Mouse (Mus musculus) embryo, embryonic 9.5 days (tissue): ENCODE measurements at regions not wholly inside any gene's neighbourhood (a gene's known extent, or its start where the extent isn't known, plus 50 kb on each side); places are given as distances from the start of the nearest gene placed in this dataset.

Source experiments
- DNase-seq: peaks from one replicate; pipeline ENCODE4 v3.0.0-alpha.2; 2017; ENCODE audit errors: extremely low spot score

- DNase-seq = peak; percentile 2
Measured at GRCm38 (mm10) chrX:106766812-106767211, 73.6 kb downstream of the Rtl3 start.
